Mouse (Mus musculus): ENCODE data around the gene Ces1c.

The Ces1c gene

DNA sequence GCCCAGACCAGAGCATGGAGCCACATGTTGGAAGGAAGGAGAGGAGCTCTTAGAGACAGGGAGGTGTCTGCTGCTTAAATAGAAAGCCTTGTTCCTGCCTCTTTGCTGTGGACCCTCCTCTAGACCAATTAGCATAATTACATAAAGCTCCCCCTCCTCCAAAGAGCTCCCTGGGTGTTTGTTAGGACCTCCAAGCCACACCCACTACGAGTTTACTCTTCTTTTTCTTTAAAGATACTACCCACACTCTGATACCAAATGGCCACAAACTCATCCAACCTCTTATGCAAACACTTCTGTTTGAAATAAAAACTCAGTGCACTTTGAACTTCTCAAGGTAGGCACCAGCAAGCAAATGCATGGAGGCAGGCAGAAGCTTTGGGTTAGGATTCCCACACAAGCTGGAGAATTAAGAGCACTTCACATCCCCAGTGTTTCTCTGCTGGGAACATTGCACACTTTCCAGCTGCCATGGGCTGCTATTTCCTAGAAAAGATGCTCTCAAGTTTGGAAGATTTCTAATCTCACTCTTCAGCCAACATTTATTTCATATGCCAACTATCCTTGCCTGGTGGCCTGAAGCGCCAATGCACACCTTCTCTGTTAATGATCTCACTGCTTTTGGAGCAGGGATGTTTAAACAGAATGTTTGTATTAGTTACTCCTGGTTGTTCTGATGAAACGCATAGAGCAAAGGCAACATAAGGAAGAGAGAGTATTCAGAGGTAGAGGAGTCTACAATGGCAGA, at the start of gene Ces1c:
TSS of gene Ces1c (minus strand) at position 51 of the 748 bp plus-strand sequence.
- no peak for DNase-seq (ENCODE audit: low read depth)

DNA sequence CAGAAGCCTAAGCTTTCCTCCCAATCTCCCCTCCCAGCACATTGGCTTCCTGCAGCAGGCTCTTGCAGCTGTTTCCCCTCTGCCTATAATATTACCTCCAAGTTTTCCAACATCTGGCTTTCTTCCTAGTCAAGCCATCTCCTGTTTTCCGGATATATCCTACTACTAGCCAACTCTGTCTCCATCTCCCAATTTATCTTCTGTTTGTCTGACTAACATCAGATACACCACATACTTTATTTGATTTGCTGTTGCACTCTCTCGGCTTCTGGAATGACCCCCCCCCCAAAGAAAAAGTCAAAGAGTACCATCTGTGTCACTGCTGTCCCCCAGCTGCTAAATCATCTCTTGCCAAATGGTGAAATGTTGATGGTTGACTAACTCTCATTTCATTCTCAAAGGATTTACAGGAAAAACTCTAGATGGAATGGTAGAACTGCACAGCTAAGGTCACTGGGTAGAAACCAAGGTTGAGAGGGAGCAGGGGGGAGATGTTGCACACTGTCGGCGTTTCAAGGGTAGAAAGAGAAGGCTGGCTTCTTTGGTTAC, 49.6 kb upstream of the Ces1c start:
- DNase-seq (ENCODE audit: low read depth) = no peak

DNA sequence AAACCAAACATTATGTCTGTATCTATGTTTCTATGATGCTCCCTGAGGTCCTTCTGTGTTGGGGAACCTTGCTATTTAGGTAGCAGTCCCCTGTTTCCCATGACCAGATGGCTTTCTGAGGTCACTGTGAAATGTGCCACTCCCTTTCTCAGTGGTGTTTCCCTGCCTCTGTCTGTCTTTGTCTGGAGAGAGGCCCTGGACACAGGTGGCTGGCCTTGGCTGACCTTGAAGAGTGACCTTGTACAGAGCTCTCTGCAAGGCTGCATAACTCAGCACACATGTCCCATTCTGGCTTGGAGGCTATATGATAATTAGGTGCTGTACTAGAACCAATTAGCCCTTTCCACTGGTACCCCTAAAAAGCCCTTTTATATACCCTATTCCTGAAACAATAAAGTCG, 45.5 kb upstream of the Ces1c start:
- DNase-seq (ENCODE audit: low read depth) = no peak

DNA sequence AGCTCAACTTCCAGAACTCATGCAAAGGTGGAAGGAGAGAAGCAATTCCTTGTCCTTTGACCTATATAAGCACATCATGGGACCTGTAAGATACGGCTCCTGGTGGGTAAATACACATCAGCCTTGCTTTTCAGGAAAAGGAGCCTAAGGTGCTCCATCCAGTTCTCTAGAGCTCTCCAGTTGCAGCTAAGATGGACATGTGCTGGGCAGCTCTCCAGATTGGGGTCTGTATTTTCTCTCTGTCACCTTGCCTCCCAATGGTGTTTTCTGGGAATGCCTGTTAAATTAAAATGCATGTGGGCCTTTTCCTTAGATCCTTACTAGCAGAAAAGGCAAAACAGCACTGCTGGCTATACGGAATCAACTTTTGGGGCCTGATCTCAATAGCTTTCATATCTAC, 43.5 kb upstream of the Ces1c start:
- DNase-seq (ENCODE audit: low read depth) = no peak

DNA sequence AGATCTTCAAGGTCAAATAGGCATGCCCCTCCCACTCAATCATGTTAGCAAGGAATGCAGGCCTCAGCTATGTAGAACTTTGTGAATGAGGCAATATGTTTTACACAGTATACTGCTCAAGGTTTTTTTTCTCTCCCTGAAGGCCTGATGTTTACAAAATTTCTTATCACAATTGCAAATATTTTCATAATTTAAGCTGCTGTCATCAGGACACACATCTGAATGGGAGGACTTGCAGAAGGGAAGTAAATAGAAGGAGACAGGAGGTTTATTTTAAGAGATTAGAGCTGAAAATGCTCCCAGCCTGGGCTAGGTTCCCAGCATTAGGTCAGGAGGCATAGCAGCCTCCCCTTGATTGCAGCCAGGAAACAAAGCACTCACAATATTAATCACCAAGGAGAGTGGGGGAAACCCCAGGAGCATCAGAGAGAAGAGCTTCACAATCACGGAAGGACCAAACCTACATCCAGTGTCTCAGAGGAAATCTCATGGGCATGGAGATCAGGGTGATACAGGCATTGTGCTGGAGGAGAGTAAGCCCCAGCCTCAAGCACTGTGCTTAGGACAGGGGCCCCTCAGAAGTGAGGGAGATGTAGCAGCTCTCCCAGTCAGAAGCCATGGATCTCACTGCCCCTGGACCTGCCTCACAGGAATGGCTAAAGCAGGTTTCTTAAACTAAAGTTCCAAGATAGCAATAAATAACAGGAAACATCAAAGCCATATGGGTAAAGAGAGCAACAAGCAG, 40.9 kb upstream of the Ces1c start:
- no peak for DNase-seq (ENCODE audit: low read depth)

DNA sequence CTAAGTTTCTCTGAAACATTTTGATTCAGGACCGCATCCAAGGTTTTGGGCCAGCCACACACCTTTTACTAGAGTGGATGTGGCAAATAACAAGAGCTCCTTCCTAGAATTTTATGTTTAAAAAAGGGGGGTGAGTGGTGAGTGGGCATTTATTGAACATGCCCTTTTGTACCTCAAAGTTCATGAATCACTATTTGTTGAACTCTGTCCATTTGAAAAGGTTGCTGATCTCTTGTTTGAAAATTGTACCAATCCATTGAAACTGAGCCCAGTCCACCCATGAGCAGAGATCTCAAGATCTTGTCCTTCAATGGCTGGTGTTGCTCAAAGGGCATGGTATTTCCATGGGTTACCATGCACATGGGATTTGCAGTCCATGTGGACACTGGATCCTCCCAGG, 32.3 kb upstream of the Ces1c start:
- DNase-seq (ENCODE audit: low read depth) = no peak

DNA sequence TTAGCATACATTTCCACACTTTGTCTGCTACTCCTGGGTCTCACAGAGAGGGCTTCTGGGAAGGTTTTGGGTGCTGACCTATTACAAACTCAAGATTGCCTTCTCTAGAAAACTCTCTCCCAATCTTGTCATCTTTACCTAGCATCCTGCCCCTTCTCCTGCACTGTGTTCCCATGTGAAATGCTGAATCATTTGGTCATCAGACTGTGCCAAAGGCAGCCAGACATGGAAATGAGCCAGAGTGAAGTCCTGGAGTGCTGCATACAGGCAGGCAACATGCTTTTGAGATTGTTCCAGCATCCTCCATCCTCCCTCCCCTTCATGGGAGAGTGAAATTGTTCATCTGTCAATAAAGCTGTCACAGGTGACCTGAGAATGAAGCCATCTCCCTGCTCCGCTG, 20.3 kb upstream of the Ces1c start:
- no peak for DNase-seq (ENCODE audit: low read depth)

DNA sequence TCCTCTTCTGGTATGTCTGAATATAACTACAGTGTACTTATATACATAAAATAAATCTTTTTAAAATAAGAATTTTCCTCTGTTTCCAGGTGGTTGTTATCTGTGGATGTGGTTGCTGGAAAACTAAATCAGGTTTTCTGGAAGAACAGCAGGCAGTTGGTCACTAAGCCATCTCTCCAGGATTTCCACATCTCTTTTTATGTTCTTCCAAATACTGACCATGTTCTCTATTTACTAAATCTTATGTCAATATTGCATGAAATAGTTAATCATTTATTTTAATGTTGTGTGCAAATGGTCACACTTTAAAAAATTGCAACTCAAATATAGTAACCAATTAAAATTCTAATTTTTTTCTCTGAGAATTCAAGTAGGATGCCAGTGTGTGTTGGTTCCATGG, 16.2 kb upstream of the Ces1c start:
- no peak for DNase-seq (ENCODE audit: low read depth)

DNA sequence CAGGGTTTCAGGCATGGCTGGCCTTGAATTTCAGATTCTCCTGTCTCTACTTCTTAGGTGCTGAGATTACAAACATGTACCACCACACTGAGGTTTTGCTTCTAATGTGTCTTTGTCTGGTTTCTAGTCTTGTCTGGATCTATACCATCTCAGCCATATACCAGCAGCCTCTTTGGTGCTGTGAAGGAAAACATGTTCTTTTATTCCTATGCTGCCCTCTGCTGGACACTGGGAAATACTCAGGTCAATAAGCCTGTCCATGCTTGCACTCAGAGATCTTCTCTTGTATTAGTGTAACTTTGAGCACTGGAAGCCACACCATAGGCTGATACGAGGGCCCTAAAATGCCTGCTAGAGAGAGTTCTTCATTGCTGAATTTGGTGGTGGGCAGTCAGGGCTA, 9.6 kb upstream of the Ces1c start:
- DNase-seq (ENCODE audit: low read depth) = peak; percentile 7

DNA sequence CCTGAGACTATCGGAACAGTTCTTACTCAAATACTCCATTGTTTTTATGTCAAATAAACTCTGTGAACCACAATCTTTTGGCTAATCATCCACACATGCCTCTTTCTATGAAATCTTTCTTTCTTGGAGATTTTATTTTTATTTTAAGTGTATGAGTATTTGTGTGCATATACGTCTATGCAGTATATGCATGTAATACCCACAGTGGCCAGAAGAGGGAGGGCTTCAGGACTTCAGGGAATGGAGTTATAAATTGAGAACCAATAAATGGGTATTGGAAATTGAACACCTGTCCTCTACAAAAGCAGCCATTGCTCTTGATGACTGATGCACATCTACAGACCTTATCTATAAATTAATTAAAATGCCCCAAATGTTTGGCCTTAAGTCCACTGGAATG, 1.1 kb upstream of the Ces1c start:
- DNase-seq (ENCODE audit: low read depth) = no peak

DNA sequence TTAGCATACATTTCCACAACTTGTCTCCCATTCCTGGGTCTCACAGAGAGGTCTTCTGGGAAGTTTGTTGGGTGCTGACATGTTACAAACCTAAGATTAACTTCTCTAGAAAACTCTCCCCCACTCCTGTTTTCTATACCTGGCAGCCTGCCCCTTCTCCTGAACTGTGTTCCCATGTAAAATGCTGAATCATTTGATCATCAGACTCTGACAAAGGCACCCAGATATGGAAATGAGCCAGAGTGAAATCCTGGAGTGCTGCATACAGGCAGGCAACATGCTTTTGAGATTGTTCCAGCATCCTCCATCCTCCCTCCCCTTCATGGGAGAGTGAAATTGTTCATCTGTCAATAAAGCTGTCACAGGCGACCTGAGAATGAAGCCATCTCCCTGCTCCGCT, 4.6 kb downstream of the Ces1c start:
- no peak for DNase-seq (ENCODE audit: low read depth)

DNA sequence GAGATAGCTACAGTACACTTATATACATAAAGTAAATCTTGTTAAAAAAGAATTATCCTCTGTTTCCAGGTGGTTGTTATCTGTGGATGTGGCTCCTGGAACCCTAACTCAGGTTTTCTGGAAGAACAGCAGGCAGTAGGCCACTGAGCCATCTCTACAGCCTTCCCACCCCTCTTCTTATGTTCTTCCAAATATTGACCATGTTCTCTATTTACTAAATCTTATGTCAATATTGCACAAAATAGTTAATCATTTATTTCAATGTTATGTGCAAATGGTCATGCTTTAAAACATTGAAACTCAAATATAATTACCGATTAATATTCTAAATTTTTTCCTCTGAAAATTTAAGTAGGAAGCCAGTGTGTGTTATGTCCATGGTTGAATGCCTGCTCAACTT, 9.1 kb downstream of the Ces1c start:
- no peak for DNase-seq (ENCODE audit: low read depth)

DNA sequence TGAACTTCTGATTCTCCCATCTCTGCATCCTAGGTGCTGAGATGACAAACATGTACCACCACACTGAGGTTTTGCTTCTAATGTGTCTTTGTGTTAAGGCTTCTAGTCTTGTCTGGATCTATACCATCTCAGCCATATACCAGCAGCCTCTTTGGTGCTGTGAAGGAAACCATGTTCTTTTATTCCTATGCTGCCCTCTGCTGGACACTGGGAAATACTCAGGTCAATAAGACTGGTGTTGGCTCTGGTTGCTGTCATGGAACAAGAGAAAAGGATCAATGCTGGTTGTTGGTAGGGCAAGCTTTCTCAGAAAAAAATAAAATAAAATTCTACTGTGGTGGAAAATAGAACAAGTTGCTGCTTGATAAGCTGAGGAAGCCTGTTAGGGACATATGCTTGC, 35.7 kb downstream of the Ces1c start:
- no peak for DNase-seq (ENCODE audit: low read depth)

DNA sequence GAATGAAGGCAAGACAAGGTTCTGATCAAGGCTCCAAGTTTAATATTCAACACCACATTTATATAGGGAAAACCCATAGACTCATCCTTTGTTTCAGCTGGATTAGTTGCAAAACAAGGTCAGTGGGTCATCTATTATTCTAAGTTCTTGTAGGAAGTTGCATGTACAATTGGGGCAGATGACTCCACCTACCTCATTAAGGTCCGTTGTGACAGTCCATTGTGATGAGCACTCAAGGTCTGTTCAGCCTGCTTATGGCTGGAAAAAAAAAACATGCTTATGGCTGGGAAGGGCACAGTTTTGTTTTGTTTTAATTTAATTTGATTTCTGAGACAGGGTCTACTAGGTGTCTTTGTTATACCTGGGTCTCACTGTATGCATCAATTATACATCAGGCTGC, 39.8 kb downstream of the Ces1c start:
- no peak for DNase-seq (ENCODE audit: low read depth)

DNA sequence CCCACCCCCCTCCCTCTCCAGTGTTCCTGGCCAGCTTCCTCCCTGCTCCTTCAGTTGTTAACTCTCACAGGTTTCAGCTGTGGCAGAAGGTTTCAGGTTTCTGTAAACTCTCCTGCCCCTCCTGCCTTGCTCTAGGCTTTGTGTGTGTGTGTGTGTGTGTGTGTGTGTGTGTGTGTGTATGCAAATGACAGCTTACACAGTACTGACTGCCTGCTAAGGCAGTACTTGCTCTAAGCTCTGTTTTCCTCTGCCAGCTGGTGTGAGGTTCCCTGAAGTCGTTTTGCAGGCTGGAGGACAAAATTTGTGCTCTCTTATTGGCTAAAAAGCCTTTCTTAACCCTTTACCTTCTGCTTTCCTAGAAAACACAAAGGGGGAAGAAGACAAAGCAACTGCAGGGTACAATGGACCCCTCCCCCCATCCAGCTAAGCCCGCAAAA, 42.4 kb downstream of the Ces1c start:
- DNase-seq (ENCODE audit: low read depth) = no peak

DNA sequence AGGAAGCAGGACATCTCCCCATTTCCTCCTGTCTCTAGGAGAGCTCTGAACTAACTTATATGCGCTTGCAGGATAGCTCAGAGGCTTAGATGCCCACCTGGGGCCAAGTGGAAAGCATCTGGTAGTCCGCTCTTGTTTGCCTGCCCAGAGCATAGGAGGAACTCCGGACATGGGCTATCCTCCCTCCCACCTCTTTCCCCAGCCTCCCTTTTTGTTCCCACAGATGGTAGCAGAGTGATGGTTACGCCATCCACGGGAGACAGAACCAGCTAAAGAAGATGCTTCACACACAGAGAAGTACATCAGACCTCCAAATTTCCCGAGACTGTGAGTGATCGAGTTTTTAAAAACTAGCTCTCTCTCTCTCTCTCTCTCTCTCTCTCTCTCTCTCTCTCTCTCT, 42.9 kb downstream of the Ces1c start:
- no peak for DNase-seq (ENCODE audit: low read depth)

DNA sequence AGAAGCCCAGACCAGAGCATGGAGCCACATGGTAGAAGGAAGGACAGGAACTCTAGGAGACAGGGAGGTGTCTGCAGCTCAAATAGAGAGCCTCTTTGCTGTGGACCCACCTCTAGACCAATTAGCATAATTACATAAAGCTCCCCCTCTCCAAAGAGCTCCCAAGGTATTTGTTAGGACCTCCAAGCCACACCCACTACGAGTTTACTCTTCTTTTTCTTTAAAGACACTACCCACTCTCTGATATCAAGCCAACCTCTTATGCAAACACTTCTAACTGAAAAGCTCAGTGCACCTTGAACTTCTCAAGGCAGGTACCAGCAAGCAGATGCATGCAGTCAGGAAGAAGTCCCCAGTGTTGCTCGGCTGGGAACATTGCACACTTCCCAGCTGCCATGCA, 51.2 kb downstream of the Ces1c start, which contains the start of gene Ces1b:
TSS of gene Ces1b (minus strand) at position 131 of the 400 bp plus-strand sequence.
- DNase-seq (ENCODE audit: low read depth) = no peak

DNA sequence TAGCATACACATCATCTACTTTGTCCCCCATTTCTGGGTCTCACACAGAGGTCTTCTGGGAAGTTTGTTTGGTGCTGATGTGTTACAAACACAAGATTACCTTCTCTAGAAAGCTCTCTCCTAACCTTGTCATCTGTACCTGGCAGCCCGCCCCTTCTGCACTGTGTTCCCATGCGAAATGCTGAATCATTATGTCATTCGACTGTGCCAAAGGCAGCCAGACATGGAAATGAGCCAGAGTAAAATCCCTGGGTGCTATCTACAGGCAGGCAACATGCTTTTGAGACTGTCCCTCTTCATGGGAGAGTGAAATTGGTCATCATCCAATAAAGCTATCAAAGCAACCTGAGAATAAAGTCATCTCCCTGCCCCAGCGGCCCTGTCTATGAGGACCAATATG, 55.8 kb downstream of the Ces1c start:
- DNase-seq (ENCODE audit: low read depth) = no peak

DNA sequence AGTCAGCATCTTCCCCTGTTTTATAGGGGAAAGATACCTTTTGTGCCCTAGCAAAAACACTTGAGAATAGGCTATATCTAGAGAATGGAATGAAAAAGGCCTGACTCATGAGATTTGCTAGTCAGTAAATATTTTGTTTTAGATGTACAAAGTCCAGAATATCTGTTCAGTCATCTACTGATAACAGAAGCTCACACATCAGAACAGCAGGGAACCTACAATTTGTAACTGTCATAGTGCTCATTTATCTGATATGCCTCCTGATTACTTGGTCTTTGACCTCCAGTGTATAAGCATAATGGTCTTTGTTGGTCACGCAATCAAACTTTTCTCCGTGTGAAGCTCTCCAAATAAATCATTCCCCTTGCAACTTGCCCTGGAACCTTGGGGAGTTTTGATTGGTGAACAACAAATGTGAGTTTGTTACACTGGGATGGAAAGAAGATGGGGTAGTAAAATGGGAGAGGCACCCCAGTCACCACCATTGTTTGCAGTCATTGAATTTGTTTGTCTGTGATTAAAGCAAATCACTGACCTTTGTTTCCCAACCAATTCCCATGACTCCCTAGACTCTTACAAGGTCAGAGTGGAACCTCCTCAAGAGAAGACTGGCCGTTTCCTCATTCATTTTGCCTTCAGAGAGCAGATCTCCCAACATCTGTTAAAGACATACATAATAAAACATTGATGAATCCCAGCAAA, 67.5 kb downstream of the Ces1c start:
- DNase-seq (ENCODE audit: low read depth) = no peak

DNA sequence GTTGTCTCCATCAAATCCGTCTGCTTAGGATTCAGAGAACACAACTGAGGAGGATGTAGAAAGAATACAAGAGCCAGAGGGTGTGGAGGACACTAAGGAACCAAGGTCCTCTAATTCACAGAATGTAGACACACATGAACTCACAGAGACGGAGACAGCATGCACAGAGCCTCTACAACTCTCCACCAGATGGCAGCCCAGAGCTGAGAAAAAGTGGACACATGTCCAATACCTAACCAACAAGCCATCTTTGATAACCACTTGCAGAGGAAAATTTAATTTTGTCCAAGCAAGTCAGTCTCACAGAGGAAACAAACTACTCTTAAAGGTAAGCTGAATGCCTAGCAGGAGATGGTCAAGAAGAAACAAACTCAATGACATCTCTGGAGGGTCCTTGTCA, 71.9 kb downstream of the Ces1c start:
- peak; percentile 8 for DNase-seq (ENCODE audit: low read depth)

DNA sequence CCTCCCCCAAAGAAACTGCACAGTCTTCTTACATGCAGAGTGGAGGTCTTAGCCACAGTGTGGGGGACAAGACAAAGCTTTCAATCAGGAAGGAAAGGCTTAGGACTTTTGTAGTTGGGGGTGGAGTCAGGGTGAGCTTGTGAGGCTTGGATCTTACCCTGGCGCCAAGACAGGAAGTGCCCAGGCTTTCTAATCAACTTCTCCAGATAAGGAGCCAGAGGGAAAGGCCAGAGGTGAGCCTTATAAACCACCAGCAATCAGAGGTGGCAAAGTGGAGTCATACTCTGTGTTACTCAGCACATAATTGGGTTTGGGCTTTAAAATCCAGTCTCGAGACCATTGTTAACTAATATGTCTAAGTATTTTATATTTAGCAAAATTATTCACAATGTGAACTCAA, 75.8 kb downstream of the Ces1c start:
- no peak for DNase-seq (ENCODE audit: low read depth)
